ENCODE assay signal across 8 mouse cellular contexts in genomic region chr13:81711546-81712371, GRCm38 (mm10). TPM values are rescaled to one million over a fixed set of nuclear protein-coding genes. Genes with fewer than 3 reads are reported as not detected.
DNase-seq lines count a peak whose midpoint lies in the region; ATAC-seq and TF ChIP-seq lines count a peak whose summit lies in the region.

No protein-coding gene starts in this region.

- WGBS in spleen, adult 2 months = 3% methylated on average over 42 of the region's 42 CpGs
- under 1% methylated on average over 42 of the region's 42 CpGs for WGBS in forebrain, embryonic 16.5 days
- WGBS in liver, embryonic 12.5 days (ENCODE audit: insufficient replicate concordance) = 2% methylated on average over 42 of the region's 42 CpGs

- H3K27ac ChIP-seq in spleen, adult 2 months (ENCODE audit: insufficient read depth, low read length) = peak overlapping the region; percentile 96
- peak overlapping the region; percentile 85 for H3K27ac ChIP-seq in forebrain, embryonic 16.5 days (ENCODE audit: low read length)
- H3K27ac ChIP-seq in liver, embryonic 12.5 days = peak overlapping the region; percentile 94

- no peak for TF ChIP-seq POLR2A in spleen, adult 2 months (IDR thresholded peaks at IDR 0.05; ENCODE audit: low read depth, low read length)

- peak overlapping the region; percentile 79 for H3K9ac ChIP-seq in forebrain, embryonic 16.5 days (replicated peaks; ENCODE audit: low read depth, low read length)
- H3K9ac ChIP-seq in liver, embryonic 12.5 days = peak overlapping the region; percentile 81

- H3K4me2 ChIP-seq in forebrain, embryonic 16.5 days (ENCODE audit: low read length) = peak overlapping the region; percentile 86
- H3K4me2 ChIP-seq in liver, embryonic 12.5 days = peak overlapping the region; percentile 98

- no peaks in the 10 kb centered on the region; the same call in 1 of the 2 replicates for H3K9me3 ChIP-seq in forebrain, embryonic 16.5 days (ENCODE audit: control insufficient read depth, low read length)
- no peaks in the 10 kb centered on the region for H3K9me3 ChIP-seq in liver, embryonic 12.5 days (replicated peaks)

- peak overlapping the region; percentile 93 for H3K4me3 ChIP-seq in spleen, adult 2 months (ENCODE audit: extremely low read depth, insufficient read depth, insufficient read length)
- peak overlapping the region; percentile 85 for H3K4me3 ChIP-seq in forebrain, embryonic 16.5 days (replicated peaks; ENCODE audit: low read length)
- H3K4me3 ChIP-seq in liver, embryonic 12.5 days = peak overlapping the region; percentile 90

- no peaks in the 10 kb centered on the region for H3K36me3 ChIP-seq in spleen, adult 2 months (ENCODE audit: control insufficient read depth, insufficient read depth, low read length)
- no peaks in the 10 kb centered on the region for H3K36me3 ChIP-seq in forebrain, embryonic 16.5 days (ENCODE audit: control insufficient read depth, insufficient read depth)
- no peaks in the 10 kb centered on the region; the same call in 1 of the 2 replicates for H3K36me3 ChIP-seq in liver, embryonic 12.5 days

- DNase-seq in spleen, adult 2 months (ENCODE audit: low read depth in 1 of 2, low spot score in 2 of 2) = peak in 1 of 2 experiments; percentile 15
- DNase-seq in spleen, adult 18-20 months = no peak
- peak; percentile 65 for DNase-seq in brain, adult 2 months (ENCODE audit: low read depth, low spot score)
- peak; percentile 62 for DNase-seq in right cerebral cortex, postnatal 25 days
- no peak for DNase-seq in B cell, adult 2 months

- no peak for TF ChIP-seq CTCF in spleen, adult 2 months (IDR thresholded peaks at IDR 0.05; ENCODE audit: extremely low read depth, insufficient read depth, insufficient read length, insufficient replicate concordance)

- no peaks in the 10 kb centered on the region for H3K27me3 ChIP-seq in spleen, adult 2 months (ENCODE audit: control insufficient read depth, insufficient read depth, low read length)
- no peaks in the 10 kb centered on the region for H3K27me3 ChIP-seq in forebrain, embryonic 16.5 days (replicated peaks; ENCODE audit: control insufficient read depth, insufficient read depth, low read length)
- no peaks in the 10 kb centered on the region for H3K27me3 ChIP-seq in liver, embryonic 12.5 days (replicated peaks)

- peaks cover 6% of the 10 kb centered on the region; the same call in 1 of the 2 replicates for H3K4me1 ChIP-seq in spleen, adult 2 months (ENCODE audit: control insufficient read depth, insufficient read depth, insufficient read length)
- H3K4me1 ChIP-seq in forebrain, embryonic 16.5 days (replicated peaks; ENCODE audit: control insufficient read depth, insufficient read depth, low read length) = peaks cover 19% of the 10 kb centered on the region
- H3K4me1 ChIP-seq in liver, embryonic 12.5 days = peaks cover 50% of the 10 kb centered on the region

- ATAC-seq in forebrain, embryonic 16.5 days = peak; percentile 38
- ATAC-seq in inflammation-experienced regulatory T-cells, adult 6 months = peak; percentile 1
- ATAC-seq in liver, embryonic 12.5 days = peak; percentile 53

RNA-seq across cellular contexts. Expression of gene Mblac2, which starts 0.6 kb away (rescaled TPM):
- 2.0 and 2.5 TPM in 2 replicates for polyA plus RNA-seq in spleen, adult 2 months (2012; rRNA removed)
- polyA plus RNA-seq in forebrain, embryonic 16.5 days (2015; fragmentation: Nextera tagmentation; extraction: Ambion mirVana) = 33.9 and 38.4 TPM in 2 replicates
- polyA plus RNA-seq in inflammation-experienced regulatory T-cells, adult 6 months (2017; shearing (Covaris generic)) = 10 to 100 TPM in 2 of 3 experiments, 1 to 10 TPM in 1; 5.2 to 15.0 (median 14.6) TPM
- polyA plus RNA-seq in liver, embryonic 12.5 days (2016; fragmentation: Nextera tagmentation; extraction: Ambion mirVana) = 2.8 and 3.0 TPM in 2 replicates

RNA-seq across cellular contexts. Expression of gene Polr3g, which starts 0.9 kb away (rescaled TPM):
- polyA plus RNA-seq in spleen, adult 2 months (2012; rRNA removed) = 1.2 and 2.1 TPM in 2 replicates
- polyA plus RNA-seq in forebrain, embryonic 16.5 days (2015; fragmentation: Nextera tagmentation; extraction: Ambion mirVana) = 3.3 and 3.8 TPM in 2 replicates
- 1 to 10 TPM; 8.5 to 9.9 (median 9.3) TPM for polyA plus RNA-seq in inflammation-experienced regulatory T-cells, adult 6 months (2017; shearing (Covaris generic))
- polyA plus RNA-seq in liver, embryonic 12.5 days (2016; fragmentation: Nextera tagmentation; extraction: Ambion mirVana) = 16.9 and 19.1 TPM in 2 replicates

RNA-seq across cellular contexts. Expression of gene Lysmd3, which starts 54.3 kb away (rescaled TPM):
- 3.2 and 16.4 TPM in 2 replicates for polyA plus RNA-seq in spleen, adult 2 months (2012; rRNA removed)
- 20.3 and 27.9 TPM in 2 replicates for polyA plus RNA-seq in forebrain, embryonic 16.5 days (2015; fragmentation: Nextera tagmentation; extraction: Ambion mirVana)
- 10 to 100 TPM; 15.7 to 26.2 (median 20.9) TPM for polyA plus RNA-seq in inflammation-experienced regulatory T-cells, adult 6 months (2017; shearing (Covaris generic))
- polyA plus RNA-seq in liver, embryonic 12.5 days (2016; fragmentation: Nextera tagmentation; extraction: Ambion mirVana) = 17.7 and 19.5 TPM in 2 replicates

Comparison
In these comparisons a context has a peak if more than half of its experiments do, and no peak if none do; other contexts are left out.
1. DNase-seq: peak in brain, adult 2 months (single experiment) and right cerebral cortex, postnatal 25 days (single experiment); none in spleen, adult 18-20 months (0 of 2) and B cell, adult 2 months (0 of 2).
2. ATAC-seq: peak in every context shown above with its lines; median percentile 53 in liver, embryonic 12.5 days; 38 in forebrain, embryonic 16.5 days; 1 in inflammation-experienced regulatory T-cells, adult 6 months.
3. Peak in every context shown above with its lines, with median percentiles within 50 percentile points of each other: H3K27ac ChIP-seq and H3K4me3 ChIP-seq.